Mouse (Mus musculus) kidney, adult 11 months (tissue): Measurements from ENCODE around the gene Elmo1.
A peak's percentile ranks its signal among the peaks of the same experiment; 100 is the strongest.

Experiments used
- DNase-seq: peaks from one replicate; pipeline ENCODE4 v3.0.0; 2022

The Elmo1 gene

DNA sequence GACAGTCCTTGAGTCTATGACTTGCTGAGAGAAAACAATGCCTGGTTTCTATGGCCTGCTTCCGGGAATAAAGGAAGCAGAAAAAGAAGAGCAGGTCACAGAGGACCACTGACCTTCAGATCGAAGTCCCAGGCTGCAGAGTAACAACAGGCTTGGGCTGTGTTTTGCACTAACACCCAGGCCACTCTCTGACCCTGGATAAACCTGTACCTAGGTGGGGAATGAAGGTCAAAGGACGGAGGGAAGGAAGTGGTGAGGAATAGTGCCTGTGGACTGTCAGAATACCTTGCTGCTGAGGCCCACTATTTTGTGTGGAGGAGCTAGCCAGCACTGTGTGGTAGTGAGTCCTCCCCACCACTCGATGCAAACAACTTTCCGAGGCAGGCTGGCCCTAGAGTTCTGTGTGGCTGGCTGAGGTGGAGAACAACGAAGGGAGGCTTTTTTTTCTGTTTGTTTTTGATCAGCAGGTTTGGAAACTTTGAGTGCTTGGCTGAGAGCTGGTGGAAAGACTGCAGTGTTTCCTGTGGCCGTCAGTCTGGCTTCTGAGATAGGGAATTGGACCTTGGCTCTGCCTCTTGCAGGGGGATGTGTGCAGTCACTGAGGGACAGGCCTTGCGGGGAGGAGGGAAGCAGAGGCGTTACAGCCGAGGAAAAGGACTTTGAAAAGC lies 83.7 kb downstream of the Elmo1 start:
- DNase-seq = no peak

DNA sequence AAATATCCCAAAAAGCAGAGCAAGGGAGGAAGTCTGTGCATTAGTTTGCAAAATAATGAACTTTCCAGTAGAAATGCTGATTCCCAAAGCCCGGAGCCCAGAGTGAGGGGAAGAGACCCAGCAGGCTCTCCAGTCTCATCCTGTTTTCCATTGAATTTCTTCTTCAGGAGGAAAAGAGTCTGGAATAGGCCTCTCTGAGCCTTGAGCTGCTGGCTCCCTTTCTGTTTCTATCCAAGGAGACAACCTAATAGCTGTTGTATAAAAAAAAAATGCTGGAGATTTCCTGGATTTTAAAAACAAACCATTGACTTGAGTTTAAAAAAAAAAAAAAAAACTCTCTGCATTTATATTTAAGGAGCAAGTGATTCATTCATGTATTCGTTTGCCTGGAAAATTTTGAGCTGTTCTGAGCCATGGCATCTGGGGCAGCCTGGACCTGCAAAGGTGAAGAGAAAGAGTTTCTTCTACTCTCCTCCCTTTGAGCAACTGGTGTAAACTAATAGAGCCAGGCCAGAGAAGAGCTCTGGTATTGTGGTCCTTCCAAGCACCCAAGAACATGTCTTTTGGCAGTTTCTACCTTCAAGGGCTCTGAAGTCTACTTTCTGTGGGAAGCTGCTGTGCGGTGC lies 84.4 kb downstream of the Elmo1 start:
- no peak for DNase-seq

DNA sequence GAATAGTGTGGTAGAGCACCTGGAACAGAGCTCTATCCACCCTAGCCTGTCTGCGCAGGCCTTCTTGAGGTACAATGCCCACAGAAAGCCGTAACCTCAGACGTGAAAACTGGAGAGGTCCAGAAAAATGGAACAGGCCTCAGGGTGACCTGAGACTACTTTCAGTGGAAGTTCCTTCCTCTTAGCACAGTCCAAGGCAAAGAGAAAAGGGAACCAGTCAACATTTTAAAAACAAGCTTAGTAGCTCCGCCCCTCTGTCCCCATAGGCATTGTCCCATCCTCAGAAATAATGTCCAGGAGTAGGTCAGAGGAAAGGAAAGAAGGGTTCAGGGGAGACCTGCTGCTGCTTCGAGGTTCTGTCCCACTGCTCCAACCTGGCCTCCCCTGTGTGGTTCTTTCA lies 90.3 kb downstream of the Elmo1 start:
- no peak for DNase-seq

DNA sequence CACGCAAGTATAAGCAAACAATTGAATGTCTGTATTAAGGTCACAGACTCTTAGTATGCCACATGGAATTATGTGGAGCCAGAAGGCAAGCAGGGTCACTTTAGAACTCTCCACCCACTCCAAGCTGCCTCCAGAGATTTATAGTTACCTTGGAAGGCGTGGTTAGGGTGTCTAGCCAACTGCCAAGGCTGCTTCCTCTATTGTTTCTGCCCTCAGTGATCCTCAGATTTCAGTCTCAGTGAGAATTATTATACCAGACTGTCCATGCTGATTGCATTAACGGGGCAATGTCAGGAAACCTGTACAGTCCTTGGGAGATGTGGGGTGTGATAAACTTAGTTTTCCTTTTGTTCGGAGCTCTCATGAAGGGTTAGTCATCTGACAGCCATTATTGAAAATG lies 90.9 kb downstream of the Elmo1 start:
- peak; percentile 31 for DNase-seq

- DNase-seq = no peak
Observed at GRCm38 (mm10) chr13:20182239-20182825, 91.9 kb downstream of the Elmo1 start.

DNA sequence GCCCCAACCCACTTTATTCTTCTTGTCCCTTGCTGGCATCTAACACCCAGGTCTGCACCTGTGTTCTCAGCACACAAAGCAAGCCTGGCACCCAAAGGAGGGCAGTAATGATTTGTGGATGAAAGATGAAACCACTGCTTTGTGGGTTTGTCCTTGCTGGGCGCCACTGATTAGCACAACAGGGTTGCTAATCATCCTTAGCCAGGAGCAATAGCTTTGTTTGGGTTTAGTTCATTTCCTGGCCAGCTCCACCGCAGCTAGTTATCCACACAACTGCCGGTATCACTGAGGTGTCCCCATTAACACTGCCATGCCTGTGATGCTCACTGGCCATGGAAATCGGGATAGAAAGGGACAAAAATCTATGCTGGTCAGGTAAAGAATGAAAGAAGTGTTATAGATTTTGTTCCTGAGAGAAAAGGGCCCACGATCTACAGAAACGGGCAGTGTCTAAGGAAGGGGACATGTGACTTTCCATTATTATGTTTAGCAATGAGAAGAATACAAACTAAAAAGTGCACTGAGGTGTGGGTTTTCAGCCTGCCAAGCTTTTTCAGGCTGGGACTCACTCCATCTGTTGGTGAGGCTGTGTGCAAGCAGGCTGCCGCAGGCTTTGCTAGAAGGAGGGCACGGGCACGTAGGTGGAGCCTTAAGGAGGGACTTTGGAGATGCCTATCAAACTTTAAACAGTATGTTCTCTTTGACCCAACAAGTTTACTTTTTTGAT lies 93.3 kb downstream of the Elmo1 start:
- DNase-seq = no peak

DNA sequence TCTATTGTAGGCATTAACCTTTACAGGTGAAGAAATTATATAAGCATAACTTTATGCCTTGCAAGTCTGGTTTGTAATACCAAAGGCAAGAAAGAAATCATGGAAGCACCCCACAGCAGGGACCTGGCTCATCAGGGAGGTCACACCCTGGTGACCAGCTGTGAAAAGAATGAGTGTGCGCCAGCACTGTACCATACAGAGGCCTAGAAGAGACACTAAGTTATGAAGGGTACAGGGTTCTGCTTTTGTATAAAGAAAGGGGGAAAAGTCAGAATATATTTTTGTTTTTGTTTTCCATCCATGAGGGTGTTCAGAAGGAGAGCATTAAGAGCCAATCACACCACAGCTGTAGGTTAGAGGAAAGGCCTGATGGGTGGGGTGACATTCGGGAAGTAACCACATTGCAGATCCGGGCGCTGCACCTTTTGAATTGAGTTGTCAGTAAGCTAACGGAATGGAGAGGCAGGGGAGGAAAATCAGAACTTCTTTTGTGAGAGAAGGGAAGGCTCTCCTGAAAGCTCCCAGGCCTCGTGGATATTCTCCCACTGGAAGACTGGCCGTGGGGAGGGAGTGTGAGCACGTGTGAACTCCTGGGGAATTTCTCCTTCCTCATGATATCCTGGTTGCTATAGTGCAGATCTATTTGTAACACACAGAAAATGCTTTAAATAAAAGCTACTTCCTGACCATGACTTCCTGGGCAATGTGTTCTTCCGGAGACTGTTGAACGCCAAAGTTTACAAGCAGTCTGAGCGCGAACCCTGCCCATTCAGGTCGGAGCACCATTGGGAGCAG lies 94.0 kb downstream of the Elmo1 start:
- DNase-seq = no peak

DNA sequence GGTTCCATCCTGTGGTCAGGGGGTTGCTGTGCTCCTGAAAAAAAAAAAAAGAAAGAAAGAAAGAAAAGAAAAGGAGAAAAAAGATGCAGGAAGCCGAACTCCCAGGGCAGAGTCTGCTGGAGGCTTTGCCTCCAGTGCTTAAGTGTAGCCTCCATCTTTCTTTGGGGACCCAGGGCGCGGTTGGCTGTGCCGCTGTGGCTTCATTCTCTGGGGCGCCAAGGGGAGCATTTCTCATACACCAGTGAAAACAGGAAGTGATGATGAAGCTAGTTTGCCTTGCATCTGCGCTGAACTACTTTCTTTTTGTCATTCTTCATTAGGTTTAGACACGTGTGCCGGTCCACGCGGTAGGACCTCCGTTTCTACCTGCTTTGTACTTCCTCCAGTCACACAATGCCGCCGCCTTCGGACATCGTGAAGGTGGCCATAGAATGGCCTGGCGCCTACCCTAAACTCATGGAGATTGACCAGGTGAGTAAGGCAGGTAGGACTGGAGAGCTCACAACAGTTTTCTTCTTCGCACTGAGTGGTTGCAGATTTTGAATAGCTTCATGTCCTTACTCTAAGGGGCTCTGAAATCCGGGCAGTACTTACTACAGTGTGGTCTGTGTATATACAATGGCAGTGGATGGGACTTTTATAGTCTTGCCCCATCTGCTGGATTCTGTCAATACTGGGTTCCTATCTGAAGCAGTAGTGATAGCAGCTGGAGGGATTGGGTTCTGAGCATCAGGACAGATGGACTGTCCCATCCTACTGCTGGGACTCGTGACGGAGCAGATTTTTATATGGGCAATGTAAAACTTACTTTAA lies 94.8 kb downstream of the Elmo1 start:
- no peak for DNase-seq

GRCm38 (mm10) chr13:20185847-20186213 lies 95.4 kb downstream of the Elmo1 start:
- no peak for DNase-seq

DNA sequence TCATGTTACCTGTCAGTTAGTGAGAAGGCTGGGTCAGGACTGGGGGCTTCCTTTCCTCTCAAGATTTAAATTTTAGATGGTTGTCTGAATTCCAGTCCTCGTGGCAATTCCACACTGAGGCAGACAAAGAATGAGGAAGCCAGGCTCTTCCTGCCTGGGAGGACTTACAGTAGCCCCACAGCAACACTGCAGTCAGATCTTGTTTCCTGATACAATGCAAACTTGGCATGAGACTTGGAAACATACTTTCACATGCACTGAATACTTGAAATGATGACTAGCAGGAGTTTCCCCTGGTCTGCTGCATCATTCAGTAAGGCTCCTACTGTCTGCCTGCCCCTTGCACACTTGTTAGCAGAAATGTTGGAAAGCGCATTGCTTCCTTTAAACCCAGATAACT lies 97.3 kb downstream of the Elmo1 start:
- DNase-seq = no peak

DNA sequence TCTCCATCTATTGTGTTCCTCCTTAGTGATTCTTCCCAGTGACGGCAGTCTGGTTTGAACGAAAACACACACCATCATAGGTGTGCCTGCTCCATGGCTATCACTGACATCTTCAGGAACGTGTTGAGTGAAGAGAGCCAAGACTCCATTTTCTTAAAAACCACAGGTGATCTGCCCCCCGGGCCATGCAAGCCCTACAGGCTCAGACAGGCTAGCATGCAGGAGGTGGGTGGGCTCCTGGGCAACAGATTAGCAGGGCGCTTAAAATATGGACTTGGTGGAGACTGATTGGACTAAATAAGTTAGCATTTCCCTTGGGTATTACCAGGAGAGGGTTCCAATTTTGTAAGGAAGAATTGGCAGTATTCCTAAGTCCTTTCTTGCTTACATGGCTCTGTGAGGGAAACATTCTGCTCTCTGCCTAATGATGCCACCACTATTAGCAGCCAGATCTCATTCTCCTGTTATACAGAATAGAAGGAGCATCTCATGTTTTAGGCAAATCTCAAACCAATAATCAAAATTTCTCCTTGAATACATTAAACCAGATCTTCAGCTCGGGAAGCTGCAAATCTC lies 101.7 kb downstream of the Elmo1 start:
- no peak for DNase-seq

DNA sequence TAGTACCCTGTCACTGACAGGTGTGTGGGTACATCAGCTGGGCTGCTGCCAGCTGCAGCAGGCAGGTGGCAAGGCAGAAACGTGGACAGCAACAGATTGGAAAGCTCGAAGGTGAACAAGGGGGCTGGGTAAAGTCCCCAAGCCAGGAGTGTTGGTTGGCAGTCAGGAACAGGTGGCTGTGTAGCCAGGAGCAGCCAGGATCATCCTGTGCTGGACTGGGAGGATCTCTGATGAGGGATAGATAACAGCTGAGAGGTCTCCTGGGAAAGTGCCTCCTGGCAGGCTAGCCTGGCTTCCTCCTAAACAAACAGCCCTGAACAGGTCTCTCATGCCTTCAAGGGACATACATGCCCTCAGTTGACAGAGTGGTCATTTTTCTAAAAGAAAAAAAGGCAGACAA lies 110.2 kb downstream of the Elmo1 start:
- DNase-seq = no peak

GRCm38 (mm10) chr13:20202617-20203016 lies 112.2 kb downstream of the Elmo1 start:
- no peak for DNase-seq

GRCm38 (mm10) chr13:20204165-20204564 lies 113.8 kb downstream of the Elmo1 start:
- no peak for DNase-seq

DNA sequence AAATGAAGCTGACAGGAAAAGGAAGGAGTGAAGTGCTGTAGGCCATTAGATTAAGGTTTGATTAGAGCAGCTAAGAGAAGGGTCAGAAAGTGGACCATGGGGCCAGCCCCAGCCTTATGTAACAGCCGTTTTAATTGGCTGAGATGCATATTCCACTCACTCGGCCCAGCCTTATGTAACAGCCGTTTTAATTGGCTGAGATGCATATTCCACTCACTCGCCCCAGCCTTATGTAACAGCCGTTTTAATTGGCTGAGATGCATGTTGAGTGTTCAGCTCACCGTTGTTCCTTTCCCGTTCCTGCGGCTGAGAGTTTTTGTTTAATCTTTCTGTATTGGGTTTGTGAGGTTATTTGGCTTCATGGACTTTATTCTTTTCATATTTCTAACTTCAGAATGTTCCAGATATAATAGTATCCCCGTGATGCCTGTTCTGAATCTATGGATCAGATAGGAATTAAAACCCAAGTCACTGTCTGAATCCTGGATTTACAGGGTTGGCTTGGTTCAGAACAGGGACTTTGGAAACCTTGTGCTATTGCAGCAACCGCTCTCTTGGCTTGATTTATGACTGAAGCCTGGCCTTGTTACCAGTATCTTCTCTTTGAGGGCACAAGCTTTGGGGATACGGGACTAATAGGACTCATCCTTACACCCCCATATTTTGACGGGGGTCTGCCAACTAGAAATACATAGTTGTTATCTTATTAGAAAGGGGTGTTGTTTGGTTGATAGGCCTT lies 114.8 kb downstream of the Elmo1 start:
- no peak for DNase-seq

DNA sequence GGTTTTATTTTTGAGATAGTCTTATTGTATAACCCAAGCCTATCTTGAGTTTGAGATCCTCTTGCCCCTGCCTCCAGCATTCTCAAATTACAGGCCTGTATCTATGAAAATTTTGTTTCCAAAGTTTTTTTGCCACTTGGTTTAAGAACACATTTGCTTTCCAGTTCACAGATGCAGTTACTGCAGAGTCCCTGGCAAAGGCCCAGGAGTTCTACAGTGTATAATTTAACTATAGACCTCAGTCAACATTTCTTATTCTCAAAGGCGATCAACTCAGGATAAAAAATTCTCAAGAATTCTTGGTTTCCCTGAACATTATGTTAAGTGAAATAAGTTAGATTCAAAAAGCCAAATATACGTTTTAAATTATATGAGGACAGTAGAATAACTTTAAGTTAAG lies 115.3 kb downstream of the Elmo1 start:
- DNase-seq = no peak

GRCm38 (mm10) chr13:20207126-20207525 lies 116.7 kb downstream of the Elmo1 start:
- DNase-seq = no peak

- DNase-seq = no peak
Observed at GRCm38 (mm10) chr13:20207950-20208642, 117.7 kb downstream of the Elmo1 start.

GRCm38 (mm10) chr13:20208867-20209266 lies 118.5 kb downstream of the Elmo1 start:
- no peak for DNase-seq

DNA sequence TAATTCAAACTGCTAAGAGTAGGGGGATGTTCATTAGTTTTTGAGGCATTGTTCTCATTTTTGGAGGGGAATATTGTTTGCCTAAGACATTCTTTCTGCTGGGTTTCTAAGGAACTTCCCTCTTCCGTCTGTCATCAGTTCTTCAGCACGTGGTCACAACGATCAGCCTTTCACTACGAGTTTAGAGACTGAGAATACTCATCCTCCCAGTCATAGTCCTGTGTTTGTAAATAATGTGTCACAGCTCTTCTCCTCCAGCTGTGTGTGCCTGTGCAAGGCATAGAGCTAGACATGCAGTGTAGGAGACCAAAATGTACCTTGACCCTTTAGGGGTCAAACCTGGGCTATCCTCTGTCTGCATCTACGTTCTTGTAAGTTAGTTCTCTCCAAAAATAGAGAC lies 121.4 kb downstream of the Elmo1 start:
- no peak for DNase-seq

DNA sequence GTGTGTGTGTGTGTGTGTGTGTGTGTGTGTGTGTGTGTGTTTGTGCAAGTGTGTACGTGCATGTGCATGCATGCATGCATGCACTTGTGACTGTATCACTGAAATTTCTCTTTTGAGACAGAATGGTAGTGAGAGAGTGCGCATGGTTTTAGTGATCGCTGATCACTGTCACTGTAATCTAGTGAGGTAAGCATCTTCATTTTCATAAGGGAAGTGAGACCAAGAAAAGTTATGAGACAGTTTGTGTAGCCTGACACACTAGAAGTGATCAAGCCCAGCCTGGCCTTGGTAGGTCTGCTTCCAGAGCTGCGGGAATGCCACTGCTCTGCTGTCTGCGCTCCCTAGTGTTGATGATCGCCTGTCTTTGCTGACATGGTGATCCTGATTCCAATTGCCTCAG lies 122.3 kb downstream of the Elmo1 start:
- DNase-seq = no peak
